Mouse (Mus musculus): ENCODE data around the gene Tmem117. TPM values are rescaled to one million over a fixed set of nuclear protein-coding genes. Genes with fewer than 3 reads are reported as not detected.

Gene Tmem117
- polyA plus RNA-seq, 1 experiment = 0.18 TPM

GRCm38 (mm10) chr15:94646012-94646411 is 17.0 kb downstream of the Tmem117 start:
- TF ChIP-seq GATA1 (IDR thresholded peaks at IDR 0.05; ENCODE audit: borderline replicate concordance, low read length) (no peak), FLI1 (IDR thresholded peaks at IDR 0.05; ENCODE audit: low read length) (no peak)
- Histone ChIP-seq H3K36me3 (replicated peaks; ENCODE audit: low read length) (no peaks in the 10 kb centered on the region), H3K4me3 (replicated peaks) (no peak overlapping the region), H3K27me3 (replicated peaks) (peaks cover 26% of the 10 kb centered on the region), H3K9me3 (no peaks in the 10 kb centered on the region), H3K4me1 (no peaks in the 10 kb centered on the region)

GRCm38 (mm10) chr15:94648430-94648829 is 19.4 kb downstream of the Tmem117 start:
- Histone ChIP-seq H3K4me1 (no peaks in the 10 kb centered on the region), H3K9me3 (no peaks in the 10 kb centered on the region), H3K4me3 (replicated peaks) (no peak overlapping the region), H3K36me3 (replicated peaks; ENCODE audit: low read length) (no peaks in the 10 kb centered on the region), H3K27me3 (replicated peaks) (peaks cover 37% of the 10 kb centered on the region)
- TF ChIP-seq GATA1 (IDR thresholded peaks at IDR 0.05; ENCODE audit: borderline replicate concordance, low read length) = no peak
- no peak for TF ChIP-seq FLI1 (IDR thresholded peaks at IDR 0.05; ENCODE audit: low read length)

- H3K4me1 ChIP-seq = no peaks in the 10 kb centered on the region
Measured at GRCm38 (mm10) chr15:94649071-94649765, 20.2 kb downstream of the Tmem117 start.

GRCm38 (mm10) chr15:94649766-94650120 is 20.7 kb downstream of the Tmem117 start:
- Histone ChIP-seq H3K4me3 (replicated peaks) (no peak overlapping the region), H3K4me1 (no peaks in the 10 kb centered on the region), H3K27me3 (replicated peaks) (peaks cover 46% of the 10 kb centered on the region), H3K9me3 (no peaks in the 10 kb centered on the region), H3K36me3 (replicated peaks; ENCODE audit: low read length) (no peaks in the 10 kb centered on the region)
- TF ChIP-seq GATA1 (IDR thresholded peaks at IDR 0.05; ENCODE audit: borderline replicate concordance, low read length) = no peak
- no peak for TF ChIP-seq FLI1 (IDR thresholded peaks at IDR 0.05; ENCODE audit: low read length)

More at GRCm38 (mm10) chr15:94649071-94649765, 20.2 kb downstream of the Tmem117 start:
- no peak overlapping the region for H3K4me3 ChIP-seq (replicated peaks)
- no peak for TF ChIP-seq GATA1 (IDR thresholded peaks at IDR 0.05; ENCODE audit: borderline replicate concordance, low read length)
- no peak for TF ChIP-seq FLI1 (IDR thresholded peaks at IDR 0.05; ENCODE audit: low read length)
- H3K27me3 ChIP-seq (replicated peaks) = peaks cover 42% of the 10 kb centered on the region
- no peaks in the 10 kb centered on the region for H3K9me3 ChIP-seq
- H3K36me3 ChIP-seq (replicated peaks; ENCODE audit: low read length) = no peaks in the 10 kb centered on the region

- TF ChIP-seq GATA1 (IDR thresholded peaks at IDR 0.05; ENCODE audit: borderline replicate concordance, low read length) (no peak), FLI1 (IDR thresholded peaks at IDR 0.05; ENCODE audit: low read length) (no peak)
- H3K36me3 ChIP-seq (replicated peaks; ENCODE audit: low read length) = no peaks in the 10 kb centered on the region
- peaks cover 57% of the 10 kb centered on the region for H3K27me3 ChIP-seq (replicated peaks)
- H3K4me1 ChIP-seq = no peaks in the 10 kb centered on the region
- no peak overlapping the region for H3K4me3 ChIP-seq (replicated peaks)
- no peaks in the 10 kb centered on the region for H3K9me3 ChIP-seq
Measured at GRCm38 (mm10) chr15:94651350-94651749, 22.3 kb downstream of the Tmem117 start.

- Histone ChIP-seq H3K27me3 (replicated peaks) (peaks cover 63% of the 10 kb centered on the region), H3K4me1 (no peaks in the 10 kb centered on the region; the same call in 1 of the 2 replicates), H3K4me3 (replicated peaks) (no peak overlapping the region), H3K36me3 (replicated peaks; ENCODE audit: low read length) (no peaks in the 10 kb centered on the region), H3K9me3 (no peaks in the 10 kb centered on the region)
- TF ChIP-seq FLI1 (IDR thresholded peaks at IDR 0.05; ENCODE audit: low read length) = no peak
- TF ChIP-seq GATA1 (IDR thresholded peaks at IDR 0.05; ENCODE audit: borderline replicate concordance, low read length) = no peak
Measured at GRCm38 (mm10) chr15:94651969-94652842, 23.2 kb downstream of the Tmem117 start.

GRCm38 (mm10) chr15:94652843-94653206 is 23.8 kb downstream of the Tmem117 start:
- no peak for TF ChIP-seq FLI1 (IDR thresholded peaks at IDR 0.05; ENCODE audit: low read length)
- no peak for TF ChIP-seq GATA1 (IDR thresholded peaks at IDR 0.05; ENCODE audit: borderline replicate concordance, low read length)
- Histone ChIP-seq H3K4me3 (replicated peaks) (no peak overlapping the region), H3K27me3 (replicated peaks) (peaks cover 70% of the 10 kb centered on the region), H3K9me3 (no peaks in the 10 kb centered on the region), H3K4me1 (peaks cover 3% of the 10 kb centered on the region; the same call in 1 of the 2 replicates), H3K36me3 (replicated peaks; ENCODE audit: low read length) (no peaks in the 10 kb centered on the region)

GRCm38 (mm10) chr15:94655811-94656323 is 26.8 kb downstream of the Tmem117 start:
- Histone ChIP-seq H3K27me3 (replicated peaks) (peaks cover 52% of the 10 kb centered on the region), H3K36me3 (replicated peaks; ENCODE audit: low read length) (no peaks in the 10 kb centered on the region)
- TF ChIP-seq GATA1 (IDR thresholded peaks at IDR 0.05; ENCODE audit: borderline replicate concordance, low read length) (no peak), FLI1 (IDR thresholded peaks at IDR 0.05; ENCODE audit: low read length) (no peak)

GRCm38 (mm10) chr15:94657882-94658281 is 28.9 kb downstream of the Tmem117 start:
- Histone ChIP-seq H3K4me1 (peaks cover 25% of the 10 kb centered on the region), H3K27me3 (replicated peaks) (peaks cover 36% of the 10 kb centered on the region), H3K36me3 (replicated peaks; ENCODE audit: low read length) (no peaks in the 10 kb centered on the region), H3K4me3 (replicated peaks) (no peak overlapping the region), H3K9me3 (no peaks in the 10 kb centered on the region)
- TF ChIP-seq FLI1 (IDR thresholded peaks at IDR 0.05; ENCODE audit: low read length) (no peak), GATA1 (IDR thresholded peaks at IDR 0.05; ENCODE audit: borderline replicate concordance, low read length) (no peak)

More at GRCm38 (mm10) chr15:94655811-94656323, 26.8 kb downstream of the Tmem117 start:
- Histone ChIP-seq H3K9me3 (no peaks in the 10 kb centered on the region), H3K4me1 (peaks cover 17% of the 10 kb centered on the region), H3K4me3 (replicated peaks) (no peak overlapping the region)
